Mouse (Mus musculus): ENCODE measurements at regions not wholly inside any gene's neighbourhood (a gene's known extent, or its start where the extent isn't known, plus 50 kb on each side); places are given as distances from the start of the nearest gene placed in this dataset.

DNA sequence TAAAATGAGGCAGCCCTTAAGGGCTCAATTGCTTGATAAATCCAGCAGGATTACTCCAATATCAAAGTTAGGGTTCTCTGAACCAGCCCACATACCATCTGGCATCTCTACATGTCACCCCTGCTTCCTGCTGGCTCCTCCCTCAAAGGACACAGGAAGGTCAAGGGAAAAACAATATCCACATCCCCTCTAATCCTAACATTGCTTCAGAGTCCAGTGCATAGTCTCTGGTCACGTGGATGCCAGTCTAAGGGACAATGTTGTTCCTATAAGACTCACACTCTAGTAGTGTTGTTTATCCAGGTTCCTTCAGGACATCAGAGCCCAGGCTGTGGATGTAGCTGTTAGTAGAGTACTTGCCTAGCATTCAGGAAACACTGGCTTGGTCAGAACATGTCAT lies 124.9 kb upstream of the Foxa2 start:
- no peak for DNase-seq (ENCODE audit: low spot score in 2 of 2)

GRCm38 (mm10) chr2:148175251-148175927 lies 128.6 kb upstream of the Foxa2 start:
- no peak for DNase-seq (ENCODE audit: low spot score in 2 of 2)

- DNase-seq (ENCODE audit: low spot score in 2 of 2) = no peak
Measured at GRCm38 (mm10) chr2:148180245-148180644, 133.5 kb upstream of the Foxa2 start.

DNA sequence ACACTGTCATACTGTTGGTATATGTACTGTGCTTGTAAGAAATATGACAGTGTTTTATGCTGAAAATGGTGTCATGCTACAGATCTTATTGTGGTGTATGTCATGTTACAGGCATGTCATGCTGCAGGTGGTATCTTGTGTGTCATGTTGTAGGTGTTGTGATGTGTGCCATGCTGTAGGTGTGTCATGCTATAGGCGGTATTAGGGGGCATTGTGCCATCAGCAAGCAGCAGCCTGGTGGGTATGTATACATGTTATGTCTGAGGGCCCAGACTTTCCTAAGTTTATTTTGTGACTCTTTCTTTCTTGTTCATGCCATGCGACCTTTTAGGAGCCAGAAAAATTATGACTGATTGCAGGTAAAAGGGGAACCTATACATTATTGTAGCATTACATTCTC lies 134.7 kb upstream of the Foxa2 start:
- no peak for DNase-seq (ENCODE audit: low spot score in 2 of 2)

DNA sequence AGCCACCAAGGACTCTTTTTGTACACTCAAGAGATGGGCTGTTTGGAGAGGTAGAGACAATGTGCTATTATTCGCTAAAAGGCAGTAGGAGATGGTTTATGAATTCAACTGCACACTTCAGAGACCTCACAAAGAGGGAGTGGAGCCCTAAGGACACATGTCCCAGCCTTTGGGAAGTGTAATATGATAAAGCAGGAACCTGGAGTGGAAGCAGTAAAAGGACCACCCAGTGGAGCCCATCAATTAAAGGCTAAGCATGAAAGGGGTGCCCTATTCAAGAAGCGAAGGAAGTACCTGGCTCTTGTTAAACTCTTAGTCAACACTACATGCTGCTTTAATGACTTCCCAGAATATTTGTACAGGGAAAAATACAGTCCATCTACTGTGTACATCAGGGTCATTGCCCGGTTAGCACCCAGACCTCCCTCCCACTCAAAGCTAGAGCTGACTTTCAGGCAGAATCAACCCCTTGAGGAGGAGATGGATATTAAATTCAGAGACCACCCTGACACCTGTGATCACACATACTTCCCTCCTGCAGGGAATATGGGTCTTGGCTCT lies 135.8 kb upstream of the Foxa2 start:
- DNase-seq (ENCODE audit: low spot score in 2 of 2) = no peak

- DNase-seq (ENCODE audit: low spot score in 2 of 2) = no peak
Measured at GRCm38 (mm10) chr2:148184801-148185212, 138.0 kb upstream of the Foxa2 start.

DNA sequence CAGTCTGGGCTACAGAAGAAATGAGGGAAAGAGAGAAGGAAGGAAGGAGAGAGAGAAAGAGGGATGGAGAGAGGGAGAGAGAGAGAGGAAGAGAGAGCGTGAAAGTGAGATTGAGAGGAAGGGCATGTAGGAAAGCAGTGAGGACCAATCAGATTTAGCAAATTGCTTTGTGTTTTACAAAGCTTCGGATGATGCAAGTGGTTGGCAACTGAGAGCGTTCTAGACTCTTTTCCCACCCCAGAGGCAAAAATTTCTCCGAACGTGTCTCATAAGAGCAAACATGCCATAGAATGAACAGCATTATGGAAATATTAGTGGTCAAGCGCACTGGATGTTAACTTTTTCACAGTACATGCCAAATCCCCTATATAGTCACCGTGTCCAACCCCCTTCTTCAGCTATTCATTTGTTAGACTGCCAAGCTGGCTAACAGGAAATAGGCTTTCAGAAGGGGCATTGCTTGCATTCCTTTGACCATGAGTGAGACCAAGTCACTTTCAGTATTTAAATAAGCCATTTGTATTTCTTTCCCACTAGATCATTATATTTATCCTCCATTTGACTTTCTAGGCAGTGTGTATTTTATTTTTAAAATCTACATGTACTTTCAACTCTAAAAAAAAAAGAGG lies 139.7 kb upstream of the Foxa2 start:
- no peak for DNase-seq (ENCODE audit: low spot score in 2 of 2)

GRCm38 (mm10) chr2:148188865-148189264 lies 142.1 kb upstream of the Foxa2 start:
- DNase-seq (ENCODE audit: low spot score in 2 of 2) = no peak

GRCm38 (mm10) chr2:148189287-148189686 lies 142.5 kb upstream of the Foxa2 start:
- DNase-seq (ENCODE audit: low spot score in 2 of 2) = no peak

- DNase-seq (ENCODE audit: low spot score in 2 of 2) = no peak
Measured at GRCm38 (mm10) chr2:148192946-148193345, 146.2 kb upstream of the Foxa2 start.

- no peak for DNase-seq (ENCODE audit: low spot score in 2 of 2)
Measured at GRCm38 (mm10) chr2:148197375-148198015, 150.7 kb upstream of the Foxa2 start.

DNA sequence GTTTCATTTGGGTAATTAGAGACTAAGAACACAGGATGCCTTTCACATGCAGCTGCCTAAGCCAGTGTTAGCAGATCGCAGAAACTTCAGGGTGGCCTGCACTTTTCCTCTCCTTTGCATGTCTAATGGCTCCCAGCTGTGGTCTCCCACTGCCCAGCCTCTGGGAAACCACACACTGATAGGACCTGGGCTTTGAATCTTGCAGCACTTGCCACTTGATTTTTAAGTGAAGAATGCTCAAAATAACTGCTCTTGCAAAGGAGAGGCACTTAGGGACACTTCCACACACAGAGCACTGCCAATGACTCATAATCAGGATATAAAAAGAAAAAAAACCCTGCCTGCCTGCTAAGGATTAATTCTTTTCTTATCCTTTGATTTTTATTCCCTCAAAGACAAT lies 159.9 kb upstream of the Foxa2 start:
- DNase-seq (ENCODE audit: low spot score in 2 of 2) = peak in 1 of 2 experiments; percentile 7

GRCm38 (mm10) chr2:148210813-148211212 lies 164.0 kb upstream of the Foxa2 start:
- DNase-seq (ENCODE audit: low spot score in 2 of 2) = no peak

- no peak for DNase-seq (ENCODE audit: low spot score in 2 of 2)
Measured at GRCm38 (mm10) chr2:148217136-148217535, 170.4 kb upstream of the Foxa2 start.

GRCm38 (mm10) chr2:148233691-148234300 lies 161.3 kb upstream of the Sstr4 start:
- DNase-seq (ENCODE audit: low spot score in 2 of 2) = no peak

- no peak for DNase-seq (ENCODE audit: low spot score in 2 of 2)
Measured at GRCm38 (mm10) chr2:148237121-148237520, 158.0 kb upstream of the Sstr4 start.

DNA sequence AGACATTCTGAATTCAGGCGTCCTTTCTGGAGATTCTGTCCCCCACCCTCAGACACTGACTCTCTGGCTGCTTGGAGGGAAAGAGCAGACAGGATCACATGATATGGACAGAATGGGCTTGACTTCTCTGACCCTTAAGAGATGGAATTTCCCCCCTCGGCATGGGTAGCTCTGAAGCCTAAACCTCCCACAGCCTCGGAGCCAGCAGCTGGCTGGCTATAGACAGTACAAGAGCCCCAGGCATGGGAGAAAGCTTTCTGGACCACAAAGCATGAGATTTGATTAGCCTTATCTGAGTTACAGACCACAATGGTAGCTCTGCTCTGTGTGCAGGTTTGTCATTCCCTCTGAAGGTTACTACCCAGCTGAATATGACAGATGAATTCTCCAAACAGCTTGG lies 156.1 kb upstream of the Sstr4 start:
- DNase-seq (ENCODE audit: low spot score in 2 of 2) = no peak

GRCm38 (mm10) chr2:148242242-148242641 lies 152.9 kb upstream of the Sstr4 start:
- DNase-seq (ENCODE audit: low spot score in 2 of 2) = no peak

GRCm38 (mm10) chr2:148245575-148245974 lies 149.6 kb upstream of the Sstr4 start:
- no peak for DNase-seq (ENCODE audit: low spot score in 2 of 2)

- DNase-seq (ENCODE audit: low spot score in 2 of 2) = no peak
Measured at GRCm38 (mm10) chr2:148250902-148251301, 144.2 kb upstream of the Sstr4 start.

DNA sequence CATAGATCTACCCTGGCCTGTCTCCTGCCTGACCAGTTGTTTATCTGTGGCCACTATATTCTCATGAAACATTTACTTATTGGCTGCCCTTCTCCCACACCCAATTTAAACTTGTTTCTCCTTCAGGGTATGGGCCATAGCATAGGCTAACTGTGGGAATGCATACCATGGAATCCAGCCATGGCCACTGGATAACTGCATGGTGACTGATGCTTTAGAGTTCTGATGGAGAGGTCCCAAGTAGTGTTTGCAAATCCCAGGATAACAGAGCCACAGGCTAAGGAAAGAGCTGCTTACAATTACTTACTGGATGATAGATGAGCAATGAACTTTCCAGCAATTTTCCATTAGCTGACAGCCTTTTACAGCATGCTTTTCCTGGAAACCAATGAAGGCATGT lies 139.5 kb upstream of the Sstr4 start:
- no peak for DNase-seq (ENCODE audit: low spot score in 2 of 2)

DNA sequence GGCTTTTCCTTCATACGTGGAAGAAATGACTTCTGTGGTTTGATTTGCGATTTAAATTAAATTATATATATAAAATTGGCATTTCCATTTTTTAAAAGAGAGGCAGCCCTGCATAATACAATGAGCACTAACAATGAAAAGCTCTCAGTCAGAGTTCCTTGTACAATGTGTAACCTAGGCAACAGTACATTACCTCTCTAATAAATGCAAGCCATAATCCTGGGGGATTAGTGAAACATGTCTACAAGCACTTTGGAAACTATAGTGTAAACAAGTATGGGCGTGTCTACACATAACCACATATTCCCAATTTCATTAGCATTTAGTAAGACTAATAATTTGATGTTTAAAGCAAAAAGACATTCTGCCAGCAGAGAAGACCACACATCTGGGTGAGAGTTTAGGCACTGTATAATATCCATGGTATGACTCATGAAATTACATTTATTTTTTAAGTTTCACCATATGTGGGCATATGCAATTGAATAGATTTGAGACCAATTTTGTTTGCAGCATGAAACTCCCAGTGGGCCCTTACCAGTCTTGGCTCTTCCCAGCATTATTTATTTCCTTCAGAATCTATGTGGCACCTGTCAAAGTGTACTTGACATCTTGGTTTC lies 130.9 kb upstream of the Sstr4 start:
- no peak for DNase-seq (ENCODE audit: low spot score in 2 of 2)
